Mouse (Mus musculus): ENCODE data around the gene Htra3. TPM values are rescaled to one million over a fixed set of nuclear protein-coding genes. Genes with fewer than 3 reads are reported as not detected.

Gene Htra3
- polyA plus RNA-seq (2012), result not detected in 2 replicates

DNA sequence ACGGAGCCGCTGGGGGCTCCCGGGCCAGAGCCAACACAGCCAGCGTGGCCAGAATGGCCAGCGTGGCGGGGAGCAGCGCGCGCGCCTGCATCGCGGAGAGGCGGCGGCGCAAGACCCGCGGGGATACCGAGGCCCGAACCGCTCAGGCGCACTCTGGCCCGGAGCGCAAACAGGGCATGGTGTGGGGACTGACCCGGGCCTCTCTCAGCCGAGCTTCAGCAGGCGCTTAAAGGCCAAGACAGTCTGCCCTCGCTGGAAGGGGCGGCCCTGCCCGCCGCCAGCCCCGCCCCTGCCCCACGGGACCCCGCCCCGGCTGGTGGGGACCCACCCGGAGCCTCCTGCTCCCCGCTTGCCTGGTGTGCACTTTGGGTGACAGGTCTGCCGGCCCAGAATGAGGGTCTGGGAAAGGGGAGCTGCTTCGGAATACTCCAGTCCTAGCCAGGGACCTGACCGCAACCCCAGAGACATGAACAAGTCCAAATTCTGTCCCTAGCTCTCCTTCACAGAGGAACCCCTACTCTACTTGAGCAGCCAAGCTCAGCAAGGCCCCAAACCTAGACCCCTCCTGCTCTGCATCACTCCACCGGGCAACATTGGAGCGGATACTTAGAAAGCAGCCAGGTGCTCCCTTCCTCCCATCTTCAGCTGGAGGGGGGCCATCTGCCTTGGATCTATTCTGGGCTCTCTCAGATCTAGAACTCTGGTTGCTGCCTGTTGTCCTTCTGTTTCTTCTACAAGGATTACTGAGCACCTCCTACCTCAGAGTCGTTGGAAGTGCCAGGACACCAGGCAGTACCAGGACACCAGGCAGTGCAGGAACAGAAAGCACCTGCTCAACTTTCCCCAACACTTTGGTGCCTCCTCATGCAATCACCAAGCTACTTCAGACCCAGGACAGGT lies at the start of gene Htra3:
TSS of gene Htra3 (minus strand) at position 527 of the 900 bp plus-strand sequence.
- no peaks in the 10 kb centered on the region for H3K4me1 ChIP-seq (ENCODE audit: control insufficient read depth)
- no peaks in the 10 kb centered on the region for H3K36me3 ChIP-seq (ENCODE audit: control insufficient read depth)
- H3K9me3 ChIP-seq (ENCODE audit: control insufficient read depth, low read length), result no peaks in the 10 kb centered on the region
- no peak within 1 kb of the TSS for H3K4me3 ChIP-seq (replicated peaks)
- TF ChIP-seq GATA1 (IDR thresholded peaks at IDR 0.05; ENCODE audit: low read length) (no peak), TAL1 (IDR thresholded peaks at IDR 0.05; ENCODE audit: low read length) (no peak)
- peaks cover 32% of the 10 kb centered on the region for H3K27me3 ChIP-seq (ENCODE audit: control insufficient read depth)

DNA sequence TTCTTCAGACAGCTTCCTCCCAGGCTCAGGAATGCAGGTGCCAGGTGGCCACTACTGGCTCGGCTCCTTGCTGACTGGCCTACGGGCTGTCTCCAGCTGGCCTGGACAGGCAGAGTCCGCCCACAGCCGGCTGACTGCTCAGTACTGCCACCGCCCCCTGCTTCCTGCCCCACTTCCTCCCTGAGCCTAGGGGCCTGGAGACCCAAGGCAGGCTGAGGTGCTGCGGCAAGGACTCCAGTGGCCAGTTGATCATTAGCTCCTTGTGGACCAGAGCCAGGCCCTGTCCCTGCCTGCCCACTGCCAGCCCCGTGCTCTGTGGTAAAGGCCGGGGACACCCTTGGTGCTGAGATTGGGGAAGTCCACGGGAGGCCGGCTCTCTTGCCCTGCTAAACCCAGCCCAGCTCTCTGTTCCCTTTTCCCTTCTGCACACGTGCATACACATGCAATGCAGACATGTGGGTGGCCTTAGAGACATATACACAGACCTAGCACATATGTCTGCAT lies 49.4 kb upstream of the Htra3 start:
- Histone ChIP-seq H3K4me3 (replicated peaks) (no peak overlapping the region), H3K36me3 (ENCODE audit: control insufficient read depth) (no peaks in the 10 kb centered on the region), H3K9me3 (ENCODE audit: control insufficient read depth, low read length) (no peaks in the 10 kb centered on the region), H3K4me1 (ENCODE audit: control insufficient read depth) (no peaks in the 10 kb centered on the region), H3K27me3 (ENCODE audit: control insufficient read depth) (no peaks in the 10 kb centered on the region)
- TF ChIP-seq TAL1 (IDR thresholded peaks at IDR 0.05; ENCODE audit: low read length) (no peak), GATA1 (IDR thresholded peaks at IDR 0.05; ENCODE audit: low read length) (no peak)

DNA sequence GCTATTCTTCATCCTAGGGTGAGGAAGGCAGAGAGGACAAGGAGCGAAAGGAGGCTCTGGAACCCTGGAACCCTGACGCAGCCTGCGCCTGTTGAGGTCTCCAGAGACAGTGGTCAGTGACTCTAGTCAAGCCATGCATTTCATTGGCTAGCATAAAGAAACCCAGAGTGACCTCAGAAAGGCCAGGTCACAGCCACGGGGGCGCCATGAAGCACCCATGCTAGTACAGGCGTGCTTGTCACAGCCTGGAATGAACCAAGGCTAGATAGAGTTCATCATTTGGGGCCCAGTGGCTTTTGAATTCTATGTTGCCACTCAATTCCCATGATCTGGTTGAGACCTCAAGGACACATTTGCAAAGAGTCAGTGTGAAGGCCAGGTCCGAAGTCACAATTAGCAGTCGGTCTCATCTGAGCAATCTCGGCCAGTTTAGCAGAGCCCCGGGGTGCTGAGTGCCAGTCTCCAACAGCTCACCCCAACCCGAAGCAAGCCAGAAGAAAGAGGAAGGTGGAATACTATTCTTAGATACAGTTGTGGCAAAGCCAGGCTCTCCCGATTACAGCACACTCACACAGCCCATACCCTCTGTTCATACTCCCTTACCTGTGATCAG lies 48.9 kb upstream of the Htra3 start:
- no peaks in the 10 kb centered on the region for H3K9me3 ChIP-seq (ENCODE audit: control insufficient read depth, low read length)
- no peaks in the 10 kb centered on the region for H3K27me3 ChIP-seq (ENCODE audit: control insufficient read depth)
- no peaks in the 10 kb centered on the region for H3K36me3 ChIP-seq (ENCODE audit: control insufficient read depth)
- no peak overlapping the region for H3K4me3 ChIP-seq (replicated peaks)
- TF ChIP-seq TAL1 (IDR thresholded peaks at IDR 0.05; ENCODE audit: low read length) (no peak), GATA1 (IDR thresholded peaks at IDR 0.05; ENCODE audit: low read length) (no peak)
- no peaks in the 10 kb centered on the region for H3K4me1 ChIP-seq (ENCODE audit: control insufficient read depth)

DNA sequence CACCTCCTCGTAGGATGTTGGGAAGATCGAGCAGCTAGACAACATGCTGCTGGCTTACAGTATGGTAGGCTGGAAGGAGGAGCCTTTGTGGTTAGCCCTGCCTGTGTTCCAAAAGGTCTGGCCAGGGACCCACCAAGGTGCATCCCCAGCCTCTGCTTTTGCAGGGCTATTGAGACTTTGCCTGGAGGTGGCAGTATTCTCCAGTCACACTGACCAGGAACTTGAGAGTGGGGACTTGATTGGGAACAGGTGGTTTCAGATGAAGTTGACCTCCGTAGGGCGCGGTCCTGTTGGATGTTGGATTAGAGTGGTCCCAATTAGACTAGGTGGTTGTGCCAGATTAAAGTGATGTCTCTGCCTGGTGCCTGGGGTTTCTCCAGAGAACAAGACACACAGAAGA lies 47.9 kb upstream of the Htra3 start:
- TF ChIP-seq TAL1 (IDR thresholded peaks at IDR 0.05; ENCODE audit: low read length) (no peak), GATA1 (IDR thresholded peaks at IDR 0.05; ENCODE audit: low read length) (no peak)
- H3K4me3 ChIP-seq (replicated peaks), result no peak overlapping the region

DNA sequence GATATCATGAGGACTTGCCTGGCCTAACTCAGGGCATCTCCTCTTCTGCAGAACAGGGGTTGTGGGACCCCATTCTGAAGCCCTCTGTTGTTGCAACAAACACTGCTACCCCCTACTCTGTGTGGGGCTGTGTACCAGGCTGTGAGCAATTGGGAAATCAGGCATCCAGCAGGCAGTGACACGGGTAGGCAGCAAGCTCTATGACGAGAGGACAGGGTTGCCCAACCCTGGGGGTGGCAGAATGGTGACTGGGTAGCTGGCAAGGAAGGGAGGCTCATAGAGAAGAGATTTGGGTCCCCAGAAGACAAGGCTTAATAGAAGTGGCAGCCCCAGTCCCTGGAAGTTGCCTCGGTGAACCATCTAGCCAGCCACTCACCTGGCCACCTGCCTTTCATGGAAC lies 46.3 kb upstream of the Htra3 start:
- no peaks in the 10 kb centered on the region for H3K9me3 ChIP-seq (ENCODE audit: control insufficient read depth, low read length)
- no peaks in the 10 kb centered on the region for H3K36me3 ChIP-seq (ENCODE audit: control insufficient read depth)
- H3K4me3 ChIP-seq (replicated peaks), result no peak overlapping the region
- no peaks in the 10 kb centered on the region for H3K4me1 ChIP-seq (ENCODE audit: control insufficient read depth)
- H3K27me3 ChIP-seq (ENCODE audit: control insufficient read depth), result no peaks in the 10 kb centered on the region
- TF ChIP-seq TAL1 (IDR thresholded peaks at IDR 0.05; ENCODE audit: low read length) (no peak), GATA1 (IDR thresholded peaks at IDR 0.05; ENCODE audit: low read length) (no peak)

More for the DNA sequence above, 47.9 kb upstream of the Htra3 start:
- no peaks in the 10 kb centered on the region for H3K27me3 ChIP-seq (ENCODE audit: control insufficient read depth)
- no peaks in the 10 kb centered on the region for H3K36me3 ChIP-seq (ENCODE audit: control insufficient read depth)
- no peaks in the 10 kb centered on the region for H3K4me1 ChIP-seq (ENCODE audit: control insufficient read depth)
- H3K9me3 ChIP-seq (ENCODE audit: control insufficient read depth, low read length), result no peaks in the 10 kb centered on the region

DNA sequence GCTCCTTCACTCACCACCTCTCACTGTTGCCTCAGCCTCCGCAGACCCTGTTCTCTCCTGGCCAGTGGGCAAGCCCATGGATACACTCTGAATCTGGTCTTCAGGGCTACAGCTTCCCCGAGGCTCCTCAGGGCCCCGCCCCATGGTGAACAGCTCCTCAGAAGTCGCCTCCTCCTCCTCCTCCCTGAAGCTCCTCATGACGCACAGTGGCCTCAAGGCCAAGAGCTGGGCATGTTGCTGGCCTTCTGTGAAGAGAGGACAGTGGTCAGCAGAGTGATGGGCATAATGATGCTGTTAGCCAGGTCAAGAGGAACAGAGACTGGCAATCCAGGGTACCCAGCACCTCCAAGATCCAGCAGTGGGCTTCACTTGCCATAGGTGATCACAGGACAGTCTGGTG lies 44.3 kb upstream of the Htra3 start:
- Histone ChIP-seq H3K4me3 (replicated peaks) (no peak overlapping the region), H3K9me3 (ENCODE audit: control insufficient read depth, low read length) (no peaks in the 10 kb centered on the region), H3K27me3 (ENCODE audit: control insufficient read depth) (no peaks in the 10 kb centered on the region), H3K36me3 (ENCODE audit: control insufficient read depth) (no peaks in the 10 kb centered on the region), H3K4me1 (ENCODE audit: control insufficient read depth) (no peaks in the 10 kb centered on the region)
- TF ChIP-seq TAL1 (IDR thresholded peaks at IDR 0.05; ENCODE audit: low read length) (no peak), GATA1 (IDR thresholded peaks at IDR 0.05; ENCODE audit: low read length) (no peak)

DNA sequence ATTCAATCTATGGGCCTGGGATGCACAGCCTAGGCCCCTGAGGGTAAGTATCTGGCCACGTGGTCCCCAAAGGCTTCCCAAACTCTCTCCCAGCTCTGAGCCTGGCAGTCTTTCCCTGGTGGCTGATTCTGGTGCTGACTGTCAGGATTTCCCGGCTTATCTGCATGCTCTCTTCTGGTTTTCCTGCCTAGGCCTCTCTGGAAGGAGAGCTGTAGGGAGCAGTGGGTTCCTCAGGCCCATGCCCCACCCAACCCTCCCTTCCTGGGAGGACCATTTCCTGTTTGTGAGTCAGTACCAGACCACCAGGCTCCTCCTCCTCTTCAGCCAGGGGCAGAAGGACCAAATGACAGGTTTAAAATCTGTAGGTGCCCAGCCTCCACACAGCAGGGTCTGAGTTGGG lies 43.1 kb upstream of the Htra3 start:
- Histone ChIP-seq H3K36me3 (ENCODE audit: control insufficient read depth) (no peaks in the 10 kb centered on the region), H3K4me3 (replicated peaks) (no peak overlapping the region), H3K27me3 (ENCODE audit: control insufficient read depth) (no peaks in the 10 kb centered on the region), H3K4me1 (ENCODE audit: control insufficient read depth) (no peaks in the 10 kb centered on the region), H3K9me3 (ENCODE audit: control insufficient read depth, low read length) (no peaks in the 10 kb centered on the region)
- no peak for TF ChIP-seq GATA1 (IDR thresholded peaks at IDR 0.05; ENCODE audit: low read length)
- no peak for TF ChIP-seq TAL1 (IDR thresholded peaks at IDR 0.05; ENCODE audit: low read length)

DNA sequence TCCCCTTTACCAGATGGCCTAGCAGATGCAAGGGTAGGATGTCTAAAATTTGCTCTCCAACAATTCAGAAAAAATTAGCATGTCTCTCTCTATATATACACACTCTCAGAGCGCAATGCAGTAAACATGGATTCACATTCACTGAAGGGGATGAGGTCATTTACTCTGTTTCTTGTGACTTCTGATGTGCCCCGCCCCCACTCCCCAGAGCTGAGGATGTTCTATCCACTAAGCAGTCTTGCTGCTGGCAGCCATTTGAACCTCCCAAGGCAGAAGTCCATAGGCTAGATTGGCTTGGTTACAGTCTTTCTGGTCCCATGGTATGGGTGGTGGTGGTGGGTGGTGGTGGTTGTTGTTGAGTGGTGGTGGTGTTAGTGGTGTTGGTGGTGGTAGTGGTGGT lies 42.4 kb upstream of the Htra3 start:
- Histone ChIP-seq H3K27me3 (ENCODE audit: control insufficient read depth) (no peaks in the 10 kb centered on the region), H3K9me3 (ENCODE audit: control insufficient read depth, low read length) (no peaks in the 10 kb centered on the region), H3K36me3 (ENCODE audit: control insufficient read depth) (no peaks in the 10 kb centered on the region), H3K4me3 (replicated peaks) (no peak overlapping the region), H3K4me1 (ENCODE audit: control insufficient read depth) (no peaks in the 10 kb centered on the region)
- no peak for TF ChIP-seq TAL1 (IDR thresholded peaks at IDR 0.05; ENCODE audit: low read length)
- no peak for TF ChIP-seq GATA1 (IDR thresholded peaks at IDR 0.05; ENCODE audit: low read length)

DNA sequence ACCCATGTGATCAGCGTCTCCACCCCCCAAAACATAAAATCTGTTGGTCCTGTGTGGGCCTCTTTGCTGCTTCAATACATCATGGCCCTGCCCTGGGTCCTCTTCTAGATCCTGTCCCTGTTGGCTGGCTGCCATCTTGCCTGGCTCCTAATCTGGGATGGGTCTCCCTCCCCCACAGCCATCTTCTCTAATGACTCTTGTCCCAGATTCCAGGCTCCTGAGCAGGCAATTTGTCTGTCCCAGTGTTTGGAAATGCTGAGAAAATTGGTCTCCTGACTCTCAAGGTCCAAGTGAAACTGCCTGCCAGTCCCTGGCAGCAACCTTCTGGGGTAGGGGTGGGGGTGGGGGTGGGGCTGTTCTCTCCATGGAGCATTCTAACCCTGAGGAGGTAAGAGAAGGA lies 40.3 kb upstream of the Htra3 start:
- Histone ChIP-seq H3K27me3 (ENCODE audit: control insufficient read depth) (no peaks in the 10 kb centered on the region), H3K9me3 (ENCODE audit: control insufficient read depth, low read length) (no peaks in the 10 kb centered on the region), H3K36me3 (ENCODE audit: control insufficient read depth) (no peaks in the 10 kb centered on the region), H3K4me3 (replicated peaks) (no peak overlapping the region), H3K4me1 (ENCODE audit: control insufficient read depth) (no peaks in the 10 kb centered on the region)
- no peak for TF ChIP-seq GATA1 (IDR thresholded peaks at IDR 0.05; ENCODE audit: low read length)
- no peak for TF ChIP-seq TAL1 (IDR thresholded peaks at IDR 0.05; ENCODE audit: low read length)
